Mouse (Mus musculus) C2C12 (cell line): ENCODE results near the gene Slc6a6.

ENCODE experiments used
- CEBPB ChIP-seq: IDR thresholded peaks from one replicate; pipeline ENCODE4 v1.6.1; 2011; ENCODE audit warnings: low read depth, mild to moderate bottlenecking, control low read depth, moderate library complexity
- CTCF ChIP-seq: IDR thresholded peaks from one replicate; pipeline ENCODE4 v1.5.1; 2011; ENCODE audit not compliant: control insufficient read depth, insufficient read depth, insufficient read length
- FOSL1 ChIP-seq: IDR thresholded peaks from one replicate; pipeline ENCODE4 v1.8.0; 2011; ENCODE audit warnings: mild to moderate bottlenecking, low read length; ENCODE audit not compliant: poor library complexity, insufficient read depth, severe bottlenecking
- MAX ChIP-seq: IDR thresholded peaks from one replicate; pipeline ENCODE4 v1.6.1; 2011; ENCODE audit warnings: mild to moderate bottlenecking, control low read depth
- MYOD1 ChIP-seq: IDR thresholded peaks from one replicate; pipeline ENCODE4 v1.6.1; 2011; ENCODE audit warnings: low read depth; ENCODE audit not compliant: control insufficient read depth, insufficient read length
- USF1 ChIP-seq: IDR thresholded peaks from one replicate; pipeline ENCODE4 v1.6.1; 2011; ENCODE audit warnings: low read depth, mild to moderate bottlenecking, control low read depth, moderate library complexity

DNA sequence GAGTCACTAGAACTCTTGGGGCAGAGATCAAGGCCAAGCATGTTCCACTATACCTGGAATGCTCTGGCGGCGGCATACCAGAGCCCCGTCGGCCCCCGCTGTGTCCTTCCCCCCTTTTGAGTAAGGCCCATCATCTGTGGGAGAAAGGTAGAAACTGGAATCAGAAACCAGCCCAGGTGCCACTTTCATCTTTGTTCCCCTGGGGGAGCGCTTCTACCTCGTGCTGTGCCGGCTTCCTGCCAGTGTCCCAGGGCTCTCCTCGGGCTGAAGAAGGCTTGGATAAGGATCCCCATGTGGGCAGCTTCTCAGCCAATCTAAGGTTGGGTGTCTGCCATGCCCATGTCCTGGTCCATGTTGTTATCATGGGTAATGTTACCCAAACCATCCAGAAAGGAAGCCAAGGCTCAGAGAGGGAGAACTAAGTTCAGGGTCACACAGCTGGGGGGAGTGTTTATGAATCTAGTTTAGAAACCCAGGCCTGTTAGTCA lies 104.5 kb downstream of the Slc6a6 start:
- TF ChIP-seq CTCF (no peak), MAX (no peak), USF1 (no peak), FOSL1 (no peak), MYOD1 (no peak), CEBPB (no peak)
